Comparison of ENCODE assay signal across 12 mouse cellular contexts in the genomic region with DNA sequence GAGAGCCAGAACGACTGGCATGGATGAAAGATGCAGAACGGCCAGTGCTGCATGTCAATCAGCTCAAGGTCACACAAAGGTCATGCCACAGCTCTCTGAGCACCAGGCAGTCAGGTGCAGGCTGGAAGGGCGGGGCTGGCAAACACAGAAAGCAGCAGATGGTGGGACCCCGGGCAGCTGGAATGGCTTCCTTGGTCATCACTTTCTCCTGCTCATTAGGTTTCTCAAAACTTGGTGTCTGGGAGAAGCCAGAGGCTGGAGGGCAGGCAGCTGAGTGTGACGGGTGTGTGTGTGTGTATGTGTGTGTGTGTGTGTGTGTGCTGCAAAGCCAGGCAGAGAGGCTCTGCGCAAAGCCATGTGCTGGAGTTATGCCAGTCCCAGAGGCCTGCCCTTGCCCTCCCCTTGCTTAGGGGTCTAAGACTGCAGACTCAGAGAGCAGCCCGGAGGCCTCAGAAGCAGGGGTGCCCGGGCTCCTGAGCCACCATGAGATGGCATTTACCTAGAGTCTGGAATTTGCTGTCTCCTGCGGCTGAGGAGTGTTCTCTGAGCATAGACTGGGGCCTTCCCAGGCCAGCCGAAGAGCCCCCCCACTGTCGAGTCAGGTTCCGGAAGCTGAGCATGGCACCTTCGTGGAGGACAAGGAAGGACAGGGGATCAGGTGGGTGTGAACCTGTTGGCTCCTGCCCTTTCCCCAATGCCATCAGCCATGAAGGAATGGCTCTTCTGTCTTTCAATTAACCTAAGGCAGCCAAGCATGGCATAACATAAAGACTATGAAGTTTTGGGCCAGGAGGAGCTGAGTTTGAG.
DNase-seq lines count a peak whose midpoint lies in the region; ATAC-seq and TF ChIP-seq lines count a peak whose summit lies in the region.
"Had no signal": no experiment of that assay in that cellular context is flagged by ENCODE, and none has a peak within 500 bp of the region (broad histone marks: within the 10 kb centered on the region; RNA-seq: fewer than 3 reads in every experiment).

No protein-coding gene starts in this region.

- H3K36me3 ChIP-seq in forebrain, postnatal 0 days (ENCODE audit: insufficient read depth) = no peaks in the 10 kb centered on the region
- H3K36me3 ChIP-seq: heart, embryonic 15.5 days; liver, embryonic 13.5 days had no signal

- no peak for ATAC-seq in forebrain, postnatal 0 days

- intact Hi-C loops in left cerebral cortex, postnatal 4 days (cut with DNase I) = no loop called here

- no peaks in the 10 kb centered on the region for H3K9me3 ChIP-seq in forebrain, postnatal 0 days (ENCODE audit: low read length)
- H3K9me3 ChIP-seq: heart, embryonic 15.5 days; liver, embryonic 13.5 days had no signal

- H3K4me1 ChIP-seq in forebrain, postnatal 0 days (ENCODE audit: insufficient read depth) = no peaks in the 10 kb centered on the region
- H3K4me1 ChIP-seq: liver, embryonic 13.5 days had no signal

- 75% methylated on average over 13 of the region's 13 CpGs for WGBS in forebrain, postnatal 0 days

- peak; percentile 56 for DNase-seq in left cerebral cortex, postnatal 4 days
- no peak for DNase-seq in left cerebral cortex, adult 18-20 months (ENCODE audit: low spot score in 2 of 2)
- peak; percentile 66 for DNase-seq in brain, adult 2 months (ENCODE audit: low read depth, low spot score)
- peak; percentile 70 for DNase-seq in kidney, adult 11 months
- DNase-seq in kidney, postnatal 4 days = peak; percentile 69 to 82
- DNase-seq in urinary bladder, postnatal 14 days (ENCODE audit: low spot score) = no peak
- DNase-seq in cerebellum, adult 11-12 months = no peak
- DNase-seq in forebrain, postnatal 0 days = no peak
- DNase-seq: cerebellum, postnatal 36 days; liver, embryonic 13.5 days had no signal

- no peak overlapping the region for H3K27ac ChIP-seq in forebrain, postnatal 0 days (ENCODE audit: low read depth, low read length)
- H3K27ac ChIP-seq: heart, embryonic 15.5 days; liver, embryonic 13.5 days; macrophage had no signal

- no peak overlapping the region for H3K9ac ChIP-seq in forebrain, postnatal 0 days
- H3K9ac ChIP-seq: heart, embryonic 15.5 days; liver, embryonic 13.5 days had no signal

- H3K4me2 ChIP-seq in forebrain, postnatal 0 days (ENCODE audit: low read depth) = no peak overlapping the region
- H3K4me2 ChIP-seq: heart, embryonic 15.5 days; liver, embryonic 13.5 days had no signal

- H3K4me3 ChIP-seq in forebrain, postnatal 0 days (ENCODE audit: low read depth, low read length) = no peak overlapping the region
- H3K4me3 ChIP-seq: heart, embryonic 15.5 days; liver, embryonic 13.5 days had no signal

- no peaks in the 10 kb centered on the region for H3K27me3 ChIP-seq in forebrain, postnatal 0 days (ENCODE audit: insufficient read depth, low read length)
- H3K27me3 ChIP-seq: liver, embryonic 13.5 days had no signal

- TF ChIP-seq CTCF in forebrain, postnatal 0 days (IDR thresholded peaks at IDR 0.05; ENCODE audit: low read depth) = no peak

Comparison
In these comparisons a context has a peak if more than half of its experiments do, and no peak if none do; other contexts are left out.
1. DNase-seq: peak in left cerebral cortex, postnatal 4 days (single experiment), brain, adult 2 months (single experiment), kidney, adult 11 months (single experiment) and kidney, postnatal 4 days (2 of 2); none in left cerebral cortex, adult 18-20 months (0 of 2), urinary bladder, postnatal 14 days (single experiment), cerebellum, adult 11-12 months (single experiment) and forebrain, postnatal 0 days (single experiment).